Mouse (Mus musculus) heart, adult 2 months (tissue): ENCODE measurements around the gene Tnfrsf25. TPM values are rescaled to one million over a fixed set of nuclear protein-coding genes. Genes with fewer than 3 reads are reported as not detected.
A peak's percentile ranks its signal among the peaks of the same experiment; 100 is the strongest.

Experiments
- DNase-seq, 2 experiments: peaks; one replicate each; pipeline ENCODE4 v3.0.0; 2021
- H3K27ac ChIP-seq: fragments of 200-600 bp; 2 replicates; pipeline ENCODE4 v1.8.1; 2022
- H3K27me3 ChIP-seq: fragments of 200-500 bp; 2 replicates; pipeline ENCODE4 v1.6.1; 2012; ENCODE audit warnings: mild to moderate bottlenecking, low read length, inconsistent platforms, mixed read lengths; ENCODE audit not compliant: control insufficient read depth, insufficient read depth
- H3K36me3 ChIP-seq: fragments of 200-500 bp; 2 replicates; pipeline ENCODE4 v1.6.1; 2012; ENCODE audit warnings: low read length, inconsistent platforms; ENCODE audit not compliant: control insufficient read depth, insufficient read depth
- H3K4me1 ChIP-seq: fragments of 200-500 bp; 2 replicates; pipeline ENCODE4 v1.6.1; 2011; ENCODE audit warnings: low read length; ENCODE audit not compliant: control insufficient read depth, insufficient read depth
- H3K4me3 ChIP-seq: fragments of 200-600 bp; 2 replicates; pipeline ENCODE4 v1.8.1; 2022
- H3K79me2 ChIP-seq: fragments of 200-500 bp; replicated peaks from 2 replicates; pipeline ENCODE4 v1.6.1; 2012; ENCODE audit warnings: mild to moderate bottlenecking, inconsistent platforms, low read length, moderate library complexity, mixed read lengths; ENCODE audit not compliant: control insufficient read depth, insufficient read depth
- H3K9ac ChIP-seq: fragments of 200-500 bp; 2 replicates; pipeline ENCODE4 v1.6.1; 2012; ENCODE audit warnings: low read depth, mild to moderate bottlenecking, control low read depth, inconsistent platforms, low read length, mixed read lengths
- CTCF ChIP-seq: fragments of 200-600 bp; IDR thresholded peaks from 2 replicates; pipeline ENCODE4 v1.8.1; 2022; ENCODE audit warnings: antibody characterized with exemption, mild to moderate bottlenecking, moderate library complexity
- EP300 ChIP-seq: fragments of 200-500 bp; IDR thresholded peaks from 2 replicates; pipeline ENCODE4 v1.6.1; 2011; ENCODE audit warnings: low read depth, low read length, control low read depth; ENCODE audit not compliant: insufficient read depth
- POLR2A ChIP-seq: fragments of 200-500 bp; IDR thresholded peaks from 2 replicates; pipeline ENCODE4 v1.6.1; 2011; ENCODE audit warnings: mild to moderate bottlenecking, low read depth, low read length, control low read depth; ENCODE audit not compliant: insufficient read depth
- WGBS: fragments of 180-500 bp; shearing (Covaris S2); methylation state at CpG from one replicate; pipeline ENCODE4 v1.1.7; 2018; 5-methylcytosine and 5-hydroxymethylcytosine counted together
- intact Hi-C: fragments of 180-260 bp; cut with DNase I; formaldehyde crosslinking; loops from one replicate; pipeline ENCODE4 v1.15.1; 2025
- polyA plus RNA-seq: library from polyadenylated mRNA; depleted of rRNA; stranded (reverse); fragments of >200 nt; gene quantifications from 2 replicates; pipeline ENCODE4 v1.2.3, GENCODE M21; 2012
- total RNA-seq, 2 experiments: library from RNA; stranded (reverse); gene quantifications; 2 replicates each; pipeline ENCODE4 v1.2.3; 2021

The Tnfrsf25 gene
- total and polyA plus RNA-seq, 3 experiments: 1.4 to 6.1 (median 2.4) TPM

DNA sequence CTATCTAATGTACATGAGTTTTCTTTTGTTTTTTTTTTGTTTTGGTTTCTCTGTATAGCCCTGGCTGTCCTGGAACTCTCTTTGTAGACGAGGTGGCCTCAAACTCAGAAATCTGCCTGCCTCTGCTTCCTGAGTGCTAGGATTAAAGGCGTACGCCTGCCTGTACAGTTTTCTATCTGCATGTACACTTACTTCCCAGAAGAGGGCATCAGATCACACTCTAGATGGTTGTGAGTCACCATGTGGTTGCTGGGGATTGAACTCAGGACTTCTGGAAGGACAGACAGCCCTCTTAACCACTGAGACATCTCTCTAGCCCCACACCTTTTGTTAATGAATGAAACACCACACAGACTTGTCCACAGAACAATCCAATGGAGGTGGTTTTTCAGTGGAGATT is 36.5 kb upstream of the Tnfrsf25 start:
- H3K27me3 ChIP-seq: no peaks in the 10 kb centered on the region
- no peak overlapping the region for H3K27ac ChIP-seq
- H3K79me2 ChIP-seq: no peaks in the 10 kb centered on the region
- H3K4me3 ChIP-seq: no peak overlapping the region
- no peaks in the 10 kb centered on the region for H3K4me1 ChIP-seq
- no peaks in the 10 kb centered on the region for H3K36me3 ChIP-seq
- WGBS: 92% methylated on average over 3 of the region's 3 CpGs
- TF ChIP-seq CTCF (peak; percentile 11; the same call in 1 of the 2 replicates), POLR2A (no peak)
- H3K9ac ChIP-seq: no peak overlapping the region
- intact Hi-C loops: no loop called here
- DNase-seq: no peak

DNA sequence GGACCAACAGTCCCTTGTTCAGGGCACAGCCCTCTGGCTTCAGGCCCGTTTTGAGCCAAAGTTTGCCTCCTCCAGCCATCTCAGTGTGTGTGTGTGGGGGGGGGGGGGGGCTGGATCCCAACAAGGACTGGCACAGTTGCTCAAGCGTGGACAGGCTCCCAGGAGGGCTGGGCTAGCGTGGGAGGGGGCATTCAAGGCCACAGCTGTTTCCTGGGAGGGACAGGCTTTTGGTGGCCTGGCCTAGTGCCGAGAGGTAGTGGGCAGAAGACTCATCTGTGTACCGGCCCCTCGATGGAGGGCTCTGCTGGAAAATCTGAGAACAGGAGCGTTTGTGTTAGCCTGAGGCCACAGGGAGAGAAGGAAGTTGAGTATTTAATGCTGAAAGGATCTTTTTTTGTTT is 35.8 kb upstream of the Tnfrsf25 start:
- WGBS: 24% methylated on average over 7 of the region's 7 CpGs
- Histone ChIP-seq H3K79me2 (no peaks in the 10 kb centered on the region), H3K4me3 (no peak overlapping the region), H3K36me3 (no peaks in the 10 kb centered on the region), H3K9ac (no peak overlapping the region), H3K27me3 (no peaks in the 10 kb centered on the region), H3K27ac (no peak overlapping the region), H3K4me1 (no peaks in the 10 kb centered on the region)
- TF ChIP-seq CTCF (no peak), POLR2A (no peak), EP300 (no peak)
- no peak for DNase-seq
- intact Hi-C loops: no loop called here

DNA sequence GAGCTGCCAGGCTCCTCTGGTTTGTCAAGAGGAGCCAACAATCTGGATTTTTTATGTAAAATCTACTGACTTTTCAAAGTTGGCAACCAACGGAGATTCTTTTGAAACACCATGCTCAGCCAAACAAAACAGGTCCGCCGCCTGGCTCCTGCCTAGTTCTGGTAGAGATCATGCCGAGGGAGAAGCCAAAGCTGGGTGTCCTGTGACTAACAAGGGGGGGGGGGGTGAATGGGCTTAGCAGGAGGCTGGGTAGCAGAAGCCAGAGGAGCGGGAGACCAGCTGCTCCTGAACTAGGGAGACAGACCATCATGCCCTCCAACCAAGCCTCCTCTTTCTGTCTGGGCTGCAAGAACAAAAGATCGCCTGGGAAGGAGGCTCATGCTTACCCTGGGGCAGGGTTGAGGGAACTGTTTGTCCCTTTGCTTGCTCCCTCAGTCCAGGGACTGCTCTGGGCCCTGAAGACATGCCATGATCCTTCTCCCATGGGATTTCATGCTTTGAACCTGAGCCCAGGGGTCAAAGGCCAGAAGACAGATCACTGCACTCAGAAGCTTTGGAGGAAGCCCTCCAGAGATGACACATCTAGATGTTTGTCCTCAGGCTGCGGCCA is 32.0 kb upstream of the Tnfrsf25 start:
- peak in 1 of 2 experiments; percentile 25 for DNase-seq
- Histone ChIP-seq H3K27me3 (no peaks in the 10 kb centered on the region), H3K4me3 (no peak overlapping the region), H3K9ac (no peak overlapping the region), H3K4me1 (peaks cover 3% of the 10 kb centered on the region), H3K27ac (no peak overlapping the region), H3K36me3 (no peaks in the 10 kb centered on the region), H3K79me2 (no peaks in the 10 kb centered on the region; the same call in 1 of the 2 replicates)
- intact Hi-C loops: no loop called here
- WGBS: 64% methylated on average over 7 of the region's 7 CpGs
- TF ChIP-seq POLR2A (no peak), CTCF (no peak), EP300 (no peak)

DNA sequence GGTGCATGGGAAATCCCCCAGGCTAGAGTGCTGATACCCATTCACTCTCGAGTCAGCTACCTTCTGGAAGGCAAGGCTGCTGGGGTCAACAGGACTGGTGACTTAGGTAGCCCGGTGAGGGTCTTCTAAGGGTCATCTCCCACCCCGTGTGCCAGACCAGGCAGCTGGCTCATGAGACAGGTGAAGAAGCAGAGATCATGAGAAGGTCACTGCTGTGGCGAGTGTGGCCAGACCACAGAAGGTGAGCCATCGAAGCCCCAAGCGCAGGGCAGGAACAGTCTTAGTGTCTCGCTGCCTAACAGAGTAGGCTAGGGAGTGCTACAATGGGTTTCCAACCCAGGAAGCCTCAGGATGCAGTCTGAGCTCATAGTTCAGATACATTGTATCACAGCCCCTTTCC is 31.1 kb upstream of the Tnfrsf25 start:
- no peaks in the 10 kb centered on the region for H3K27me3 ChIP-seq
- intact Hi-C loops: no loop called here
- TF ChIP-seq EP300: no peak
- TF ChIP-seq POLR2A: no peak
- TF ChIP-seq CTCF: no peak
- DNase-seq: no peak
- H3K36me3 ChIP-seq: no peaks in the 10 kb centered on the region
- peaks cover 3% of the 10 kb centered on the region for H3K4me1 ChIP-seq
- no peak overlapping the region for H3K9ac ChIP-seq
- WGBS: 88% methylated on average over 7 of the region's 7 CpGs
- no peaks in the 10 kb centered on the region; the same call in 1 of the 2 replicates for H3K79me2 ChIP-seq
- H3K4me3 ChIP-seq: no peak overlapping the region
- H3K27ac ChIP-seq: no peak overlapping the region

DNA sequence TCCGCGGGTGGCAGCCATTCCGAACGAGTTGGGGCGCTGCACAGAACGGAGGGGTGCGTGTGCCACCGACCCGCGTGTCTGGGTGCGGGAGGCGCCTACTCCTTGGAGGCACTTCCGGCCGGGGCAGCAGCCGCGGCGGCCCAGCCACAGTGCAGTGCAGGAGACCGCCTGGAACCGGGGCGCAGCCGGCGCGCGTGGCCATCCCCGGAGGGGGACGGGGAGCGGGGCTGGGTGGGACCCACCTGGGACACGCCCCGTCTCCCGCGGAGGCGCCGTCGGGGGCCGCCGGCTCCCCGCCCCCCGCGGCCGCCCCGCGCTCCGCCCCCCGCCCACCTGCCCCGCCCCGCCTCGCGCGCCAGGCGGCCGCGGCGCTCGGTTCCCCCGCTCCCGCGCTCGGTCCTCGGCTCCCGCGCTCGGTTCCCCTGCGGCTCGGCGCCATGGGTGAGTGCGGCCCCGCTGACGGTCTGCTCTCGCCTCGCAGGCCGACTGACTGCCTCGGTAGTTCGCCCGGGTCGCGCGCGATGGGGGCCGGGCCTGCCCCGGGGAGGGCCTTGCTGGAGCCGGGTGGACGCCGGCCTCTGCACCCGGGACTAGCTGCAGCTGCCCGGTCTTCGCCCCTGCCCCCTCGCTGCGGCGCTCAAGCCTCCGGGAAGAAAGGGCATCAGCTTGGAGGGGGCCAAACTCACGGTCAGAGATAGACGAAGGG is 29.1 kb upstream of the Tnfrsf25 start:
- intact Hi-C loops: no loop called here
- H3K79me2 ChIP-seq: no peaks in the 10 kb centered on the region; the same call in 1 of the 2 replicates
- peak overlapping the region; percentile 80 for H3K27ac ChIP-seq
- peak overlapping the region; percentile 78 for H3K4me3 ChIP-seq
- no peaks in the 10 kb centered on the region for H3K27me3 ChIP-seq
- H3K36me3 ChIP-seq: no peaks in the 10 kb centered on the region
- peak overlapping the region; percentile 97 for H3K9ac ChIP-seq
- peak; percentile 80 to 81 for DNase-seq
- TF ChIP-seq CTCF (no peak), POLR2A (peak; percentile 35; the same call in 1 of the 2 replicates), EP300 (no peak)
- H3K4me1 ChIP-seq: peaks cover 7% of the 10 kb centered on the region
- WGBS: 1% methylated on average over 73 of the region's 92 CpGs
